Mouse (Mus musculus) layer of hippocampus, adult 9-11 months (tissue): ENCODE results near the gene Mcmbp.

Experiments used
- DNase-seq: peaks from one replicate; pipeline ENCODE4 v3.0.0; 2022

Mcmbp gene

DNA sequence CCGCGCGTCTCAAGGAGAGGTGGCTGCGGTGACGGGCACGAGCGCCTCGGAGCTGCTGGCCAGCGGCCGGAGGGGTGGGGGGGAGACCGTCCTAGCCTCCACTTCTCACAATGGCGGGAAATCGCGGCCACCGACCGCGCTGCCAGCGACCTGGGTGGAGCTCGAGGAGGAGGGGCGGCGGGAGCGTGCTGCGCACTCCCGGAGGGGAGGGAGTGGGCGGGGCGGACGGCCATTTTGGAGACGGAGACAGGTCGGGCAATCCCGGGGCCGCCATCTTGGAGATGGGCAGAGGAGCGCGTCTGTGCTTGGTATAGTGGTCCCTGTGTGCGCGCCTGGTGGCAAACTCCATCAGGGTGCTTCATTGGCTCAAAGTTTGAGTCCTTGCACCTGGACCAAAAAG, at the start of gene Mcmbp:
Gene Mcmbp, minus strand, starts transcription at position 162 of the 400 bp plus-strand sequence.
- peak; percentile 96 for DNase-seq

DNA sequence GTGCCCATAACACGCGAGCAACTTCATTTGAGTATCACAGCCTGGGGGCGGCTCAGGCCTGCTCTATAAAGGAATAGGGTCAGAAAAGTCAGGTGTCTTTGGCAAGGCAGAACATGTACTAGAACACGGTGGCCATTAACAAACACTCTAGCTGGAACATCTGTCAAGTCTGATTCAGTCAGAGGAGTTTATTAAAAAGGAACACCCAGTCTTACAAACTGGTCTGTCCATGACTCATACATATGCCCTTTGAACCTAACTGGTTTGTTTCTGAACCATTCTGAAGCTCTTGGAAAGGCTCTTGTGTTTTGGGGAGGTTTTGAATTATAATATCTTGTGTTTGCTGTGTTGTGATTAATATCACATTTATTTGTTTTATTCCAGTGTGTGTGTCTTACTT, 49.8 kb upstream of the Mcmbp start:
- no peak for DNase-seq

- no peak for DNase-seq
These were observed 41.6 kb upstream of the Mcmbp start for GRCm38 (mm10) chr7:128781846-128782245.

- DNase-seq: peak; percentile 26
These were observed 39.0 kb upstream of the Mcmbp start for GRCm38 (mm10) chr7:128779305-128779704.

- no peak for DNase-seq
These were observed 36.9 kb upstream of the Mcmbp start for GRCm38 (mm10) chr7:128777201-128777600.

DNA sequence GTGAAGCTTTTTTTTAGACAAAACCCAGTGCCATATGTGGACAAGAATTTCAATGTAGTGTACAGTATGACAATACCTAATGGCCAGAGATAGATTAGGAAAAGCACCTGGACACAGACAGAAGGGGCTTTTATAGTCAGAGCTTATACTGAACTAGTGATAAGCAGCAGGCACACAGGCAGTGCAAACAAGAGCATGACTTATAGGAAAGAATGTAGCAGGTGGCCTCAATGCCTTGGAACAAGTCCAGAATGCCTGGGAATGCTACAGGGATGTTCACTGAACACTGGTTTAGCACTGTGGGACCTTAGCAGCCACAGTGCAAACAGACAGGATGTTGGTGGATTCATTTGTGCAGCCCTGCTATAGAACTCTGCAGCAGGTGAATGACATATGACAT, 26.4 kb upstream of the Mcmbp start:
- DNase-seq: no peak

GRCm38 (mm10) chr7:128758948-128759347, 18.7 kb upstream of the Mcmbp start:
- no peak for DNase-seq

DNA sequence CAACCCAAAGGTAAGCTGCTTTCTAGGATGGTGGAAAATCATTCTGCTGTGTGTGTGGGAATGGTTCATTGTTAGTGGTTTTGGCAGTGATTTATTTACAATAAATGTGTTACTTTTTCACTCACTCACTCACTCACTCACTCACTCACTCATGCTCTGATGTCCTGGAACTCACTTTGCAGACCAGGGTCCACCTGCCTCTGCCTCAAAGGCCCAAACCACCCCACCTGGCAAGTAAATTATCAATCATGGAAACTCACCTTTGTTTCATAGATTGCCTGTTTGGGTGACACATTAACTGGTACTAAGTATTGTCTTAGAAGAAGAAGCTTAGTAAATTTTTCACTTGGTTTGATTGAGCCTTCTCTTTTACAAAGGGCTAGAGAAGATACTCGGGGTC, 15.1 kb upstream of the Mcmbp start:
- no peak for DNase-seq

GRCm38 (mm10) chr7:128752012-128752411, 11.7 kb upstream of the Mcmbp start:
- DNase-seq: no peak

DNA sequence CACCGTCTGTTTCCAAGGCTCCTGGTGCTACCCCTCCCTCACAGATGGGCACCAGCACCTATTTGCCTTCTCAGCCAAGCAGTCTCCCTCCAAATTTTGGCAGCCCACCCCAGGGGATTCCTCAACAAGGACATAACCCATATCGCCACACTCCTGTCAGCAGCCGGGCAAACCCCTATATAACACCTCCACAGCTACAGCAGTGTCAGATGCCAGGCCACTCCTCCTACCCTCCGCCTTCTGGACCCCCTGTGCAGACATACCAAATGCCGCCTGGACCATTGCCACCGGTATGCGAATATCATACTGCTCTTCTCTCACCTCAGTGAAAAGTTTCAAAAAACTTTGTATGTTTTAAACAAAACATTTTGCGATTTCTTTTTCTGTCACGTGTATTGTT, 10.0 kb upstream of the Mcmbp start:
- no peak for DNase-seq

GRCm38 (mm10) chr7:128748758-128749157, 8.5 kb upstream of the Mcmbp start:
- peak; percentile 78 for DNase-seq

GRCm38 (mm10) chr7:128746151-128746550, 5.9 kb upstream of the Mcmbp start:
- no peak for DNase-seq

GRCm38 (mm10) chr7:128744684-128745485, 4.6 kb upstream of the Mcmbp start, which contains the start of gene Sec23ip:
Gene Sec23ip (plus strand): TSS chr7:128744943.
- peak; percentile 99 for DNase-seq

- no peak for DNase-seq
These were observed 3.6 kb upstream of the Mcmbp start for GRCm38 (mm10) chr7:128743898-128744297.

GRCm38 (mm10) chr7:128739462-128740277, 625 bp downstream of the Mcmbp start:
- DNase-seq: no peak

GRCm38 (mm10) chr7:128739116-128739461, 1.2 kb downstream of the Mcmbp start:
- DNase-seq: no peak

- no peak for DNase-seq
These were observed 2.3 kb downstream of the Mcmbp start for GRCm38 (mm10) chr7:128738041-128738440.

DNA sequence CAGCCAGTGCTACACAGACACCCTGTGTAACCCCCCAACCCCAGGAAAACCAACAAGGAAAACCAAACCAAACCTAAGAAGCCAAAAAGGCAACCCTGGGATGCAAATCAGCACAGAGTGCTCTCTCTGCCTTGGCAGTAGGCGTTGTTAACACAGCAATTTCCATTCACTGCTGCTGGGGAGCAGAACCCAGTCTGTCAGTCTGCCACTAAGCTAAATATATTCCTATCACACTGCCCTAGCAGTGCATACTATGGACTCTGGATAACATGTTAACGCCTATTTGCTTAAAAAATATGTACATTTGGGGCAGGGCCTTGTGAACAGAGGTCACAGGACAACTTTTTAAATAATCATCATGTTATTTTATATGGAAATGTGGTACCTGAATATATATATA, 8.7 kb downstream of the Mcmbp start:
- DNase-seq: no peak

GRCm38 (mm10) chr7:128728738-128729137, 11.6 kb downstream of the Mcmbp start:
- DNase-seq: no peak

DNA sequence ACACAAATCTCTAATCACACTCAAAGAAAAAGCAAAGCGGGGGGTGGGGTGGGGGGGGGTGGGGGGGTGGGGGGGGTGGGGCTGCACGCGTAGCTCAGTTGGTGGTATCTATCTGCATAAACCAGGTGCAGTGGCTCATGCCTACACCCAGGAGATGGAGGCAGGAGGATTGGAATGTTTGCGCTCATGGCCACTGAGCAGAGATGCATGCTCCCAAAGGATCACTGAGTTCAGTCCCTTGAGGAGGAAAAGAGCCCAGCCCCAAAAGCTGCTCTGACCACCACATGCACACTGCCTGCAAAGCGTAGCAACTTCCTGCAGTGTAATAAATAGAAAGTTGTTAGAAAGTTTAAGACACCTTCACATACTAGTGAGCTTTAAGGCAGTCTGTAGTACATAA, 12.6 kb downstream of the Mcmbp start:
- DNase-seq: no peak

DNA sequence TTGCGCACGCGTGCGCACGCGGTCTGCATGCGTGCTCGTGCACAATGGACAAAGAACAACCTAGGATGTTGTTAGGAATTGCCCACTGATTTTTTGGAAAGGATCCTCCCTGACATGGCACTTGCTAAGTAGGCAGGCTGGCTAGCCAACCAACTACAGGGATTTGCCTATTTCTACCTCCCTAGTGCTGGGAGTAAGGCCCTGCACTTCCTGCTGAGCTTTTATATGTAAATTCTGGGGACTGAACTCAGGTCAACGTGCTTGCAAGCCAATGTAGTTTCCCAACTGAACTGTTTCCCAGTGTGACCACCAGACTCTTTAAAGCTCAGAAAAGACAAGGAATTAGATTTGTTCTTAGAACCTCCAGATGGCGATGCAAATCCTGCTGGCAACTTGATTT, 13.3 kb downstream of the Mcmbp start:
- no peak for DNase-seq

GRCm38 (mm10) chr7:128725189-128725588, 15.1 kb downstream of the Mcmbp start:
- no peak for DNase-seq

GRCm38 (mm10) chr7:128724761-128725160, 15.5 kb downstream of the Mcmbp start:
- DNase-seq: peak; percentile 93

DNA sequence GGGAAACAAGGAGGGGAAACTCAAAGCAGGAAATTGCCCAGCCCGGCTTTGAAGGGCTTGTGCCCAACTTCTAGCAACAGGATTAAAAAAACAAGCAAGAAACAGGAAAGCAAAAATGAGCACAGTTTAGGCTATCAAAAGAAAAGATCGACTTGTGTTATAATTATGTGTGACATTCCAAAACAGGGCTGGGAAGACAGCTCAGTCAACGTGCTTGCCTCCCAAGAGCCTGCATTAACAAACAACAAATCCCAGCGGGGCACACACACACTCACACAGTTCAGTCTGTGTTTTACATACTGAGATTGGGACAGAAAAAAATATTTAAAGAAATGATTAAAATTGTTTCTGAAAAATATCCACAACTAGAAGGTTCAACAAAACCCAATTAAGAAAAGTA, 22.3 kb downstream of the Mcmbp start:
- no peak for DNase-seq
